Mouse (Mus musculus) bone marrow macrophage, adult 2 months (primary cell): ENCODE data around the gene Rfc5.

Source experiments
- CTCF ChIP-seq: IDR thresholded peaks from 2 replicates; pipeline ENCODE4 v1.5.1; 2012; ENCODE audit warnings: low read depth, mild to moderate bottlenecking, low read length, moderate library complexity
- POLR2A ChIP-seq: IDR thresholded peaks from 2 replicates; pipeline ENCODE4 v1.6.1; 2012; ENCODE audit warnings: mild to moderate bottlenecking, low read depth, low read length, borderline replicate concordance

DNA sequence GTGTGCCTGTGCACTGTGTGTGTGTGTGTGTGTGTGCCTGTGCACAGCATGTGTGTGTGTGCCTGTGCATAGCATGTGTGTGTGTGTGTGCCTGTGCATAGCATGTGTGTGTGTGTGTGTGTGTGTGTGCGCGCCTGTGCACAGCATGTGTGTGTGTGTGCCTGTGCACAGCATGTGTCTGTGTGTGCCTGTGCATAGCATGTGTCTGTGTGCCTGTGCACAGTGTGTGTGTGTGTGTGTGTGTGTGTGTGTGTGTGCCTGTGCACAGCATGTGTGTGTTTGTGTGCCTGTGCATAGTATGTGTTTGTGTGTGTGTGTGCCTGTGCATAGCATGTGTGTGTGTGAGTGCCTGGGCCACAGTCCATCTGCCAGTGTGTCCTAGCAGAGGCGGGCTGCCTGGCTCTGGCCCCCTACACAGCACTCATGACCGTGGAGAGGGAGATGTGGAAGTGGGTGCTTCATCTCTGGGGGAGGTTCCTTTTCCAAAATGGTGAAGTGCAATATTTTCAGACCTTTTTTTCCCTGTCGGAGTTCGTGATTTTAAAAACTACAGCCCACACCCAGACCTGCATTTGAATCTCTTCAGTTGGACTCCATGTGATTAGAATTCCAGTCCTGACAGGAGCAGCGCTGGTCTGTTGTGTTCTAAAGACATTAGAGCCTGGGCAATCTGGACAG is 14.3 kb downstream of the Rfc5 start:
- TF ChIP-seq CTCF (no peak), POLR2A (no peak)
